Mouse (Mus musculus): ENCODE results near the gene Epha7.

Epha7 gene

GRCm38 (mm10) chr4:28899373-28899772 is 86.4 kb downstream of the Epha7 start:
- no peak for ATAC-seq (ENCODE audit: insufficient number of reproducible peaks, low FRiP score, low TSS enrichment)

- no peak for ATAC-seq (ENCODE audit: insufficient number of reproducible peaks, low FRiP score, low TSS enrichment)
These were observed 86.9 kb downstream of the Epha7 start for GRCm38 (mm10) chr4:28899783-28900182.

GRCm38 (mm10) chr4:28901496-28901895 is 88.6 kb downstream of the Epha7 start:
- ATAC-seq (ENCODE audit: insufficient number of reproducible peaks, low FRiP score, low TSS enrichment) = peak; percentile 77; the same call in 1 of the 2 replicates

- ATAC-seq (ENCODE audit: insufficient number of reproducible peaks, low FRiP score, low TSS enrichment) = peak; percentile 61; the same call in 1 of the 2 replicates
These were observed 89.2 kb downstream of the Epha7 start for GRCm38 (mm10) chr4:28902004-28902704.

- no peak for ATAC-seq (ENCODE audit: insufficient number of reproducible peaks, low FRiP score, low TSS enrichment)
These were observed 94.1 kb downstream of the Epha7 start for GRCm38 (mm10) chr4:28906985-28907384.

GRCm38 (mm10) chr4:28910127-28910526 is 97.2 kb downstream of the Epha7 start:
- ATAC-seq (ENCODE audit: insufficient number of reproducible peaks, low FRiP score, low TSS enrichment) = no peak

- no peak for ATAC-seq (ENCODE audit: insufficient number of reproducible peaks, low FRiP score, low TSS enrichment)
These were observed 99.1 kb downstream of the Epha7 start for GRCm38 (mm10) chr4:28912028-28912427.

GRCm38 (mm10) chr4:28913613-28914012 is 100.7 kb downstream of the Epha7 start:
- no peak for ATAC-seq (ENCODE audit: insufficient number of reproducible peaks, low FRiP score, low TSS enrichment)

- ATAC-seq (ENCODE audit: insufficient number of reproducible peaks, low FRiP score, low TSS enrichment) = no peak
These were observed 107.7 kb downstream of the Epha7 start for GRCm38 (mm10) chr4:28920645-28921044.

- no peak for ATAC-seq (ENCODE audit: insufficient number of reproducible peaks, low FRiP score, low TSS enrichment)
These were observed 113.1 kb downstream of the Epha7 start for GRCm38 (mm10) chr4:28926072-28926471.

GRCm38 (mm10) chr4:28933431-28933830 is 120.5 kb downstream of the Epha7 start:
- no peak for ATAC-seq (ENCODE audit: insufficient number of reproducible peaks, low FRiP score, low TSS enrichment)

GRCm38 (mm10) chr4:28934802-28935201 is 121.9 kb downstream of the Epha7 start:
- ATAC-seq (ENCODE audit: insufficient number of reproducible peaks, low FRiP score, low TSS enrichment) = no peak

- ATAC-seq (ENCODE audit: insufficient number of reproducible peaks, low FRiP score, low TSS enrichment) = no peak
These were observed 122.6 kb downstream of the Epha7 start for GRCm38 (mm10) chr4:28935567-28935966.

GRCm38 (mm10) chr4:28940710-28941109 is 127.8 kb downstream of the Epha7 start:
- no peak for ATAC-seq (ENCODE audit: insufficient number of reproducible peaks, low FRiP score, low TSS enrichment)

- ATAC-seq (ENCODE audit: insufficient number of reproducible peaks, low FRiP score, low TSS enrichment) = no peak
These were observed 131.3 kb downstream of the Epha7 start for GRCm38 (mm10) chr4:28944237-28944636.

GRCm38 (mm10) chr4:28960889-28961560 is 148.1 kb downstream of the Epha7 start:
- ATAC-seq (ENCODE audit: insufficient number of reproducible peaks, low FRiP score, low TSS enrichment) = peak; percentile 31; the same call in 1 of the 2 replicates

GRCm38 (mm10) chr4:28967584-28968315 is 154.8 kb downstream of the Epha7 start:
- no peak for ATAC-seq (ENCODE audit: insufficient number of reproducible peaks, low FRiP score, low TSS enrichment)

- ATAC-seq (ENCODE audit: insufficient number of reproducible peaks, low FRiP score, low TSS enrichment) = no peak
These were observed 185.7 kb downstream of the Epha7 start for GRCm38 (mm10) chr4:28998462-28999286.

- no peak for ATAC-seq (ENCODE audit: insufficient number of reproducible peaks, low FRiP score, low TSS enrichment)
These were observed 186.3 kb downstream of the Epha7 start for GRCm38 (mm10) chr4:28999287-28999595.

GRCm38 (mm10) chr4:29010333-29010732 is 197.4 kb downstream of the Epha7 start:
- no peak for ATAC-seq (ENCODE audit: insufficient number of reproducible peaks, low FRiP score, low TSS enrichment)

Measured in cerebellum, adult (tissue).